Mouse (Mus musculus) liver, embryonic 13.5 days (tissue): ENCODE results near the gene Sbf1. TPM values are rescaled to one million over a fixed set of nuclear protein-coding genes. Genes with fewer than 3 reads are reported as not detected.

Source experiments
- ATAC-seq: fragments of 200-750 bp; cut with Nextera tagmentation; 2 replicates; pipeline ENCODE4 v1.8.0; 2017; ENCODE audit warnings: low read depth, mild to moderate bottlenecking, moderate number of reproducible peaks, moderate library complexity
- DNase-seq: peaks from one replicate; pipeline ENCODE4 v3.0.0; 2022
- H3K27ac ChIP-seq: fragments of 300-500 bp; sonication (generic); 2 replicates; pipeline ENCODE4 v1.5.1; 2015; ENCODE audit warnings: moderate library complexity, mild to moderate bottlenecking, inconsistent platforms
- H3K27me3 ChIP-seq: fragments of 300-500 bp; sonication (generic); 2 replicates; pipeline ENCODE4 v1.6.1; 2015; ENCODE audit warnings: mild to moderate bottlenecking, inconsistent platforms
- H3K36me3 ChIP-seq: fragments of 300-500 bp; sonication (generic); 2 replicates; pipeline ENCODE4 v1.6.1; 2015; ENCODE audit warnings: mild to moderate bottlenecking, inconsistent platforms
- H3K4me1 ChIP-seq: fragments of 300-500 bp; sonication (generic); replicated peaks from 2 replicates; pipeline ENCODE4 v1.6.1; 2015; ENCODE audit warnings: inconsistent platforms
- H3K4me2 ChIP-seq: fragments of 300-500 bp; sonication (generic); 2 replicates; pipeline ENCODE4 v1.6.1; 2015; ENCODE audit warnings: inconsistent platforms, mild to moderate bottlenecking, moderate library complexity
- H3K4me3 ChIP-seq: fragments of 300-500 bp; sonication (generic); replicated peaks from 2 replicates; pipeline ENCODE4 v1.5.1; 2015; ENCODE audit warnings: mild to moderate bottlenecking, inconsistent platforms
- H3K9ac ChIP-seq: fragments of 300-500 bp; sonication (generic); 2 replicates; pipeline ENCODE4 v1.6.1; 2015; ENCODE audit warnings: mild to moderate bottlenecking, inconsistent platforms
- H3K9me3 ChIP-seq: fragments of 300-500 bp; sonication (generic); replicated peaks from 2 replicates; pipeline ENCODE4 v1.6.1; 2016; ENCODE audit warnings: inconsistent platforms
- WGBS: fragments of 180-500 bp; shearing (Covaris S2); methylation state at CpG from one replicate; pipeline ENCODE4 v1.1.7; 2015; ENCODE audit not compliant: insufficient replicate concordance; 5-methylcytosine and 5-hydroxymethylcytosine counted together
- polyA plus RNA-seq: library from polyadenylated mRNA; unstranded; fragments of >200 nt; fragmentation: Nextera tagmentation; extraction: Ambion mirVana; gene quantifications from 2 replicates; pipeline ENCODE4 v1.2.1, GENCODE M21; 2015

Gene Sbf1
- polyA plus RNA-seq, 1 experiment from 2014 or later: 18.8 TPM

- H3K36me3 ChIP-seq: peaks cover 83% of the 10 kb centered on the region
These were observed 18.6 kb downstream of the Sbf1 start for GRCm38 (mm10) chr15:89296465-89296864.

GRCm38 (mm10) chr15:89295580-89296165 is 19.4 kb downstream of the Sbf1 start:
- H3K4me3 ChIP-seq: no peak overlapping the region
- DNase-seq: no peak
- no peak overlapping the region for H3K4me2 ChIP-seq
- H3K27me3 ChIP-seq: no peaks in the 10 kb centered on the region
- H3K9ac ChIP-seq: no peak overlapping the region
- 63% methylated on average over 8 of the region's 8 CpGs for WGBS
- H3K27ac ChIP-seq: no peak overlapping the region
- H3K4me1 ChIP-seq: peaks cover 51% of the 10 kb centered on the region
- H3K9me3 ChIP-seq: no peaks in the 10 kb centered on the region
- peaks cover 82% of the 10 kb centered on the region for H3K36me3 ChIP-seq
- ATAC-seq: peak; percentile 69

More at GRCm38 (mm10) chr15:89296465-89296864, 18.6 kb downstream of the Sbf1 start:
- H3K4me2 ChIP-seq: no peak overlapping the region
- WGBS: 73% methylated on average over 1 of the region's 1 CpGs
- H3K4me1 ChIP-seq: peaks cover 46% of the 10 kb centered on the region
- no peaks in the 10 kb centered on the region for H3K9me3 ChIP-seq
- ATAC-seq: no peak
- no peaks in the 10 kb centered on the region for H3K27me3 ChIP-seq
- no peak for DNase-seq
- no peak overlapping the region for H3K4me3 ChIP-seq
- H3K27ac ChIP-seq: no peak overlapping the region
- no peak overlapping the region for H3K9ac ChIP-seq

- Histone ChIP-seq H3K27me3 (no peaks in the 10 kb centered on the region), H3K4me1 (peaks cover 51% of the 10 kb centered on the region), H3K36me3 (peaks cover 84% of the 10 kb centered on the region), H3K27ac (no peak overlapping the region), H3K4me2 (no peak overlapping the region), H3K9ac (no peak overlapping the region), H3K9me3 (no peaks in the 10 kb centered on the region), H3K4me3 (no peak overlapping the region)
- DNase-seq (no peak), ATAC-seq (no peak)
- 89% methylated on average over 10 of the region's 10 CpGs for WGBS
These were observed 21.3 kb downstream of the Sbf1 start for GRCm38 (mm10) chr15:89293778-89294177.

GRCm38 (mm10) chr15:89292795-89293194 is 22.3 kb downstream of the Sbf1 start:
- Histone ChIP-seq H3K27ac (peak overlapping the region; percentile 76), H3K4me1 (peaks cover 56% of the 10 kb centered on the region), H3K27me3 (no peaks in the 10 kb centered on the region), H3K36me3 (peaks cover 93% of the 10 kb centered on the region), H3K9ac (peak overlapping the region; percentile 3; the same call in 1 of the 2 replicates), H3K4me3 (no peak overlapping the region), H3K9me3 (no peaks in the 10 kb centered on the region), H3K4me2 (no peak overlapping the region)
- ATAC-seq: no peak
- DNase-seq: no peak
- 33% methylated on average over 2 of the region's 2 CpGs for WGBS

GRCm38 (mm10) chr15:89291521-89291920 is 23.6 kb downstream of the Sbf1 start:
- Histone ChIP-seq H3K27ac (no peak overlapping the region), H3K36me3 (peaks cover 97% of the 10 kb centered on the region), H3K4me2 (no peak overlapping the region), H3K4me1 (peaks cover 66% of the 10 kb centered on the region), H3K9me3 (no peaks in the 10 kb centered on the region), H3K27me3 (no peaks in the 10 kb centered on the region), H3K9ac (no peak overlapping the region), H3K4me3 (no peak overlapping the region)
- DNase-seq (peak; percentile 59), ATAC-seq (peak; percentile 83)
- WGBS: 47% methylated on average over 3 of the region's 3 CpGs

- peaks cover 70% of the 10 kb centered on the region for H3K4me1 ChIP-seq
- ATAC-seq: no peak
- 92% methylated on average over 11 of the region's 11 CpGs for WGBS
- DNase-seq: no peak
- no peak overlapping the region for H3K4me3 ChIP-seq
- H3K9me3 ChIP-seq: no peaks in the 10 kb centered on the region
- H3K27ac ChIP-seq: no peak overlapping the region
- H3K9ac ChIP-seq: no peak overlapping the region
- H3K27me3 ChIP-seq: no peaks in the 10 kb centered on the region
- no peak overlapping the region for H3K4me2 ChIP-seq
- H3K36me3 ChIP-seq: peaks cover 95% of the 10 kb centered on the region
These were observed 25.7 kb downstream of the Sbf1 start for GRCm38 (mm10) chr15:89289455-89289854.

- Histone ChIP-seq H3K27me3 (no peaks in the 10 kb centered on the region), H3K4me2 (no peak overlapping the region), H3K27ac (no peak overlapping the region), H3K4me1 (peaks cover 68% of the 10 kb centered on the region), H3K36me3 (peaks cover 95% of the 10 kb centered on the region), H3K4me3 (no peak overlapping the region), H3K9ac (no peak overlapping the region), H3K9me3 (no peaks in the 10 kb centered on the region)
- ATAC-seq (no peak), DNase-seq (no peak)
- WGBS: 90% methylated on average over 23 of the region's 23 CpGs
These were observed 26.8 kb downstream of the Sbf1 start for GRCm38 (mm10) chr15:89288227-89288767.

GRCm38 (mm10) chr15:89286582-89286981 is 28.5 kb downstream of the Sbf1 start:
- Histone ChIP-seq H3K9ac (0 out of 2 replicates have a peak overlapping the region, but pooled peaks have one; percentile 62), H3K4me1 (peaks cover 51% of the 10 kb centered on the region), H3K27ac (no peak overlapping the region), H3K27me3 (no peaks in the 10 kb centered on the region), H3K36me3 (peaks cover 95% of the 10 kb centered on the region), H3K9me3 (no peaks in the 10 kb centered on the region), H3K4me2 (peak overlapping the region; percentile 70; the same call in 1 of the 2 replicates), H3K4me3 (0 out of 2 replicates have a peak overlapping the region, but pooled peaks have one; percentile 31)
- no peak for ATAC-seq
- no peak for DNase-seq
- WGBS: 74% methylated on average over 5 of the region's 5 CpGs

GRCm38 (mm10) chr15:89286114-89286513 is 29.0 kb downstream of the Sbf1 start:
- peak overlapping the region; percentile 31 for H3K4me3 ChIP-seq
- H3K4me1 ChIP-seq: peaks cover 46% of the 10 kb centered on the region
- peak overlapping the region; percentile 62 for H3K9ac ChIP-seq
- no peak for DNase-seq
- H3K27ac ChIP-seq: peak overlapping the region; percentile 90
- H3K9me3 ChIP-seq: no peaks in the 10 kb centered on the region
- H3K27me3 ChIP-seq: no peaks in the 10 kb centered on the region
- 70% methylated on average over 7 of the region's 7 CpGs for WGBS
- H3K4me2 ChIP-seq: peak overlapping the region; percentile 70
- H3K36me3 ChIP-seq: peaks cover 96% of the 10 kb centered on the region
- ATAC-seq: peak; percentile 24; the same call in 1 of the 2 replicates

- H3K4me2 ChIP-seq: peak overlapping the region; percentile 70
- H3K27ac ChIP-seq: peak overlapping the region; percentile 90
- peak overlapping the region; percentile 62 for H3K9ac ChIP-seq
- peak overlapping the region; percentile 31 for H3K4me3 ChIP-seq
- H3K36me3 ChIP-seq: peaks cover 96% of the 10 kb centered on the region
- DNase-seq: peak; percentile 60
- ATAC-seq: peak; percentile 96
- WGBS: 32% methylated on average over 5 of the region's 5 CpGs
- no peaks in the 10 kb centered on the region for H3K27me3 ChIP-seq
- peaks cover 44% of the 10 kb centered on the region for H3K4me1 ChIP-seq
- no peaks in the 10 kb centered on the region for H3K9me3 ChIP-seq
These were observed 29.6 kb downstream of the Sbf1 start for GRCm38 (mm10) chr15:89285478-89285877.

GRCm38 (mm10) chr15:89285004-89285403 is 30.1 kb downstream of the Sbf1 start:
- ATAC-seq: peak; percentile 79
- Histone ChIP-seq H3K9ac (peak overlapping the region; percentile 62), H3K9me3 (no peaks in the 10 kb centered on the region), H3K4me1 (peaks cover 44% of the 10 kb centered on the region), H3K27ac (peak overlapping the region; percentile 90), H3K4me2 (peak overlapping the region; percentile 70), H3K27me3 (no peaks in the 10 kb centered on the region), H3K36me3 (peaks cover 96% of the 10 kb centered on the region), H3K4me3 (no peak overlapping the region)
- DNase-seq: peak; percentile 41

- ATAC-seq: no peak
These were observed 31.0 kb downstream of the Sbf1 start for GRCm38 (mm10) chr15:89284094-89284493.

More at GRCm38 (mm10) chr15:89284094-89284493, 31.0 kb downstream of the Sbf1 start:
- Histone ChIP-seq H3K27ac (peak overlapping the region; percentile 90), H3K36me3 (peaks cover 96% of the 10 kb centered on the region), H3K9me3 (no peaks in the 10 kb centered on the region), H3K4me1 (peaks cover 44% of the 10 kb centered on the region), H3K4me3 (no peak overlapping the region), H3K27me3 (no peaks in the 10 kb centered on the region), H3K4me2 (no peak overlapping the region), H3K9ac (no peak overlapping the region)
- WGBS: 73% methylated on average over 2 of the region's 2 CpGs
- DNase-seq: no peak
